Mouse (Mus musculus) heart, embryonic 12.5 days (tissue): ENCODE measurements around the gene Fam120a. TPM values are rescaled to one million over a fixed set of nuclear protein-coding genes. Genes with fewer than 3 reads are reported as not detected.
A peak's percentile ranks its signal among the peaks of the same experiment; 100 is the strongest.

Source experiments
- ATAC-seq: fragments of 200-750 bp; cut with Nextera tagmentation; 2 replicates; pipeline ENCODE4 v1.8.0; 2017; ENCODE audit warnings: moderate TSS enrichment, moderate library complexity; ENCODE audit not compliant: insufficient number of reproducible peaks, low FRiP score
- H3K27ac ChIP-seq: fragments of 300-500 bp; sonication (generic); 2 replicates; pipeline ENCODE4 v1.5.1; 2016; ENCODE audit warnings: mild to moderate bottlenecking, moderate library complexity; ENCODE audit not compliant: poor library complexity, severe bottlenecking
- H3K27me3 ChIP-seq: fragments of 300-500 bp; sonication (generic); replicated peaks from 2 replicates; pipeline ENCODE4 v1.6.1; 2016; ENCODE audit warnings: mild to moderate bottlenecking, moderate library complexity
- H3K36me3 ChIP-seq: fragments of 300-500 bp; sonication (generic); 2 replicates; pipeline ENCODE4 v1.6.1; 2016; ENCODE audit warnings: mild to moderate bottlenecking, moderate library complexity
- H3K4me1 ChIP-seq: fragments of 300-500 bp; sonication (generic); replicated peaks from 2 replicates; pipeline ENCODE4 v1.6.1; 2016; ENCODE audit warnings: mild to moderate bottlenecking
- H3K4me2 ChIP-seq: fragments of 300-500 bp; sonication (generic); 2 replicates; pipeline ENCODE4 v1.6.1; 2016; ENCODE audit warnings: mild to moderate bottlenecking, moderate library complexity
- H3K4me3 ChIP-seq: fragments of 300-500 bp; sonication (generic); 2 replicates; pipeline ENCODE4 v1.5.1; 2016; ENCODE audit warnings: mild to moderate bottlenecking
- H3K9ac ChIP-seq: fragments of 300-500 bp; sonication (generic); 2 replicates; pipeline ENCODE4 v1.6.1; 2016; ENCODE audit warnings: mild to moderate bottlenecking, moderate library complexity
- H3K9me3 ChIP-seq: fragments of 300-500 bp; sonication (generic); replicated peaks from 2 replicates; pipeline ENCODE4 v1.6.1; 2016; ENCODE audit warnings: mild to moderate bottlenecking, moderate library complexity
- WGBS: fragments of 180-500 bp; shearing (Covaris S2); methylation state at CpG from one replicate; pipeline ENCODE4 v1.1.7; 2016; 5-methylcytosine and 5-hydroxymethylcytosine counted together
- polyA plus RNA-seq: library from polyadenylated mRNA; unstranded; fragments of >200 nt; fragmentation: Nextera tagmentation; extraction: Ambion mirVana; gene quantifications from 2 replicates; pipeline ENCODE4 v1.2.1, GENCODE M21; 2016

The Fam120a gene
- polyA plus RNA-seq, 1 experiment from 2014 or later, result 20.7 TPM

- H3K36me3 ChIP-seq, result peaks cover 9% of the 10 kb centered on the region; the same call in 1 of the 2 replicates
- ATAC-seq, result peak; percentile 43
- peaks cover 47% of the 10 kb centered on the region for H3K4me1 ChIP-seq
- H3K4me2 ChIP-seq, result peak overlapping the region; percentile 87
- WGBS, result 12% methylated on average over 7 of the region's 7 CpGs
- no peaks in the 10 kb centered on the region for H3K27me3 ChIP-seq
- H3K9ac ChIP-seq, result peak overlapping the region; percentile 91
- peak overlapping the region; percentile 98 for H3K27ac ChIP-seq
- H3K4me3 ChIP-seq, result peak overlapping the region; percentile 91
- H3K9me3 ChIP-seq, result no peaks in the 10 kb centered on the region
Observed at GRCm38 (mm10) chr13:48965559-48966525, 2.0 kb downstream of the Fam120a start.

GRCm38 (mm10) chr13:48964850-48965249 lies 3.0 kb downstream of the Fam120a start:
- Histone ChIP-seq H3K4me3 (peak overlapping the region; percentile 91), H3K27me3 (no peaks in the 10 kb centered on the region), H3K36me3 (0 out of 2 replicates have a peak, but pooled peaks cover 4% of the 10 kb centered on the region), H3K4me1 (peaks cover 41% of the 10 kb centered on the region), H3K4me2 (peak overlapping the region; percentile 87), H3K27ac (peak overlapping the region; percentile 98), H3K9me3 (no peaks in the 10 kb centered on the region), H3K9ac (peak overlapping the region; percentile 16)
- no peak for ATAC-seq
- 76% methylated on average over 4 of the region's 4 CpGs for WGBS

- Histone ChIP-seq H3K27ac (0 out of 2 replicates have a peak overlapping the region, but pooled peaks have one; percentile 18), H3K9ac (no peak overlapping the region), H3K4me1 (peaks cover 42% of the 10 kb centered on the region), H3K9me3 (no peaks in the 10 kb centered on the region), H3K4me3 (no peak overlapping the region), H3K4me2 (no peak overlapping the region), H3K27me3 (no peaks in the 10 kb centered on the region), H3K36me3 (0 out of 2 replicates have a peak, but pooled peaks cover 4% of the 10 kb centered on the region)
- 75% methylated on average over 1 of the region's 1 CpGs for WGBS
- ATAC-seq, result no peak
Observed at GRCm38 (mm10) chr13:48963111-48963510, 4.7 kb downstream of the Fam120a start.

- 46% methylated on average over 3 of the region's 3 CpGs for WGBS
- Histone ChIP-seq H3K27me3 (no peaks in the 10 kb centered on the region), H3K4me3 (no peak overlapping the region), H3K4me1 (peaks cover 42% of the 10 kb centered on the region), H3K4me2 (no peak overlapping the region), H3K9me3 (no peaks in the 10 kb centered on the region), H3K36me3 (0 out of 2 replicates have a peak, but pooled peaks cover 4% of the 10 kb centered on the region), H3K9ac (no peak overlapping the region), H3K27ac (peak overlapping the region; percentile 18; the same call in 1 of the 2 replicates)
- ATAC-seq, result peak; percentile 63; the same call in 1 of the 2 replicates
Observed at GRCm38 (mm10) chr13:48962519-48962918, 5.3 kb downstream of the Fam120a start.

- H3K27me3 ChIP-seq, result no peaks in the 10 kb centered on the region
- H3K9ac ChIP-seq, result no peak overlapping the region
- ATAC-seq, result no peak
- 0 out of 2 replicates have a peak, but pooled peaks cover 2% of the 10 kb centered on the region for H3K36me3 ChIP-seq
- 71% methylated on average over 4 of the region's 4 CpGs for WGBS
- no peak overlapping the region for H3K27ac ChIP-seq
- H3K9me3 ChIP-seq, result no peaks in the 10 kb centered on the region
- no peak overlapping the region for H3K4me2 ChIP-seq
- H3K4me3 ChIP-seq, result no peak overlapping the region
- H3K4me1 ChIP-seq, result peaks cover 29% of the 10 kb centered on the region
Observed at GRCm38 (mm10) chr13:48958608-48959007, 9.2 kb downstream of the Fam120a start.

GRCm38 (mm10) chr13:48954825-48955224 lies 13.0 kb downstream of the Fam120a start:
- WGBS, result 90% methylated on average over 4 of the region's 4 CpGs
- no peaks in the 10 kb centered on the region for H3K27me3 ChIP-seq
- H3K9ac ChIP-seq, result no peak overlapping the region
- H3K9me3 ChIP-seq, result no peaks in the 10 kb centered on the region
- peaks cover 30% of the 10 kb centered on the region for H3K4me1 ChIP-seq
- no peak overlapping the region for H3K27ac ChIP-seq
- no peak overlapping the region for H3K4me2 ChIP-seq
- no peak overlapping the region for H3K4me3 ChIP-seq
- no peak for ATAC-seq
- H3K36me3 ChIP-seq, result 0 out of 2 replicates have a peak, but pooled peaks cover 2% of the 10 kb centered on the region

GRCm38 (mm10) chr13:48950600-48951241 lies 17.1 kb downstream of the Fam120a start:
- Histone ChIP-seq H3K4me2 (no peak overlapping the region), H3K27ac (no peak overlapping the region), H3K9me3 (no peaks in the 10 kb centered on the region), H3K9ac (no peak overlapping the region), H3K36me3 (peaks cover 31% of the 10 kb centered on the region), H3K27me3 (no peaks in the 10 kb centered on the region), H3K4me3 (no peak overlapping the region), H3K4me1 (peaks cover 25% of the 10 kb centered on the region)
- no peak for ATAC-seq
- WGBS, result 60% methylated on average over 5 of the region's 5 CpGs

- H3K9me3 ChIP-seq, result no peaks in the 10 kb centered on the region
- peaks cover 30% of the 10 kb centered on the region for H3K4me1 ChIP-seq
Observed at GRCm38 (mm10) chr13:48948951-48949350, 18.9 kb downstream of the Fam120a start.

GRCm38 (mm10) chr13:48944571-48944970 lies 23.2 kb downstream of the Fam120a start:
- Histone ChIP-seq H3K9me3 (no peaks in the 10 kb centered on the region), H3K4me1 (peaks cover 28% of the 10 kb centered on the region), H3K4me2 (no peak overlapping the region), H3K36me3 (peaks cover 51% of the 10 kb centered on the region), H3K4me3 (no peak overlapping the region), H3K9ac (no peak overlapping the region), H3K27me3 (no peaks in the 10 kb centered on the region), H3K27ac (no peak overlapping the region)
- 60% methylated on average over 1 of the region's 1 CpGs for WGBS
- no peak for ATAC-seq

More at GRCm38 (mm10) chr13:48948951-48949350, 18.9 kb downstream of the Fam120a start:
- Histone ChIP-seq H3K27me3 (no peaks in the 10 kb centered on the region), H3K36me3 (peaks cover 38% of the 10 kb centered on the region), H3K4me2 (no peak overlapping the region), H3K4me3 (no peak overlapping the region), H3K27ac (no peak overlapping the region), H3K9ac (no peak overlapping the region)
- 91% methylated on average over 6 of the region's 6 CpGs for WGBS
- no peak for ATAC-seq

- Histone ChIP-seq H3K9me3 (no peaks in the 10 kb centered on the region), H3K4me1 (peaks cover 28% of the 10 kb centered on the region), H3K4me2 (no peak overlapping the region), H3K36me3 (peaks cover 49% of the 10 kb centered on the region), H3K27me3 (no peaks in the 10 kb centered on the region), H3K27ac (no peak overlapping the region), H3K9ac (no peak overlapping the region), H3K4me3 (no peak overlapping the region)
- 84% methylated on average over 2 of the region's 2 CpGs for WGBS
- ATAC-seq, result no peak
Observed at GRCm38 (mm10) chr13:48942471-48942870, 25.3 kb downstream of the Fam120a start.

- ATAC-seq, result no peak
- H3K4me1 ChIP-seq, result peaks cover 28% of the 10 kb centered on the region
- H3K4me3 ChIP-seq, result no peak overlapping the region
- H3K9me3 ChIP-seq, result no peaks in the 10 kb centered on the region
- H3K27me3 ChIP-seq, result no peaks in the 10 kb centered on the region
- H3K4me2 ChIP-seq, result no peak overlapping the region
- H3K36me3 ChIP-seq, result peaks cover 45% of the 10 kb centered on the region
- no peak overlapping the region for H3K27ac ChIP-seq
- WGBS, result 41% methylated on average over 3 of the region's 3 CpGs
- no peak overlapping the region for H3K9ac ChIP-seq
Observed at GRCm38 (mm10) chr13:48941773-48942172, 26.0 kb downstream of the Fam120a start.
